Mouse (Mus musculus) thymus, postnatal 0 days (tissue): Measurements from ENCODE around the gene Hlx. TPM values are rescaled to one million over a fixed set of nuclear protein-coding genes. Genes with fewer than 3 reads are reported as not detected.

Experiments used
- DNase-seq: peaks from one replicate; pipeline ENCODE4 v3.0.0-alpha.2; 2015; ENCODE audit warnings: low spot score
- polyA plus RNA-seq: library from polyadenylated mRNA; unstranded; fragments of >200 nt; fragmentation: Nextera tagmentation; extraction: Ambion mirVana; gene quantifications from 2 replicates; pipeline ENCODE4 v1.2.1, GENCODE M21; 2015

Gene Hlx
- polyA plus RNA-seq, 1 experiment from 2014 or later, result 5.4 TPM

GRCm38 (mm10) chr1:184733300-184734066, 1.1 kb upstream of the Hlx start:
- peak; percentile 18 for DNase-seq

GRCm38 (mm10) chr1:184731644-184732545, 524 bp downstream of the Hlx start:
- peak; percentile 23 for DNase-seq

GRCm38 (mm10) chr1:184731091-184731640, 1.3 kb downstream of the Hlx start:
- DNase-seq, result no peak

- DNase-seq, result no peak
These were observed 1.9 kb downstream of the Hlx start for GRCm38 (mm10) chr1:184730453-184731013.

- DNase-seq, result no peak
These were observed 2.9 kb downstream of the Hlx start for GRCm38 (mm10) chr1:184729357-184730140.

- DNase-seq, result no peak
These were observed 3.8 kb downstream of the Hlx start for GRCm38 (mm10) chr1:184728561-184729115.

GRCm38 (mm10) chr1:184727401-184728265, 4.8 kb downstream of the Hlx start:
- DNase-seq, result no peak

GRCm38 (mm10) chr1:184726576-184727300, 5.7 kb downstream of the Hlx start:
- no peak for DNase-seq

GRCm38 (mm10) chr1:184725318-184725790, 7.1 kb downstream of the Hlx start:
- no peak for DNase-seq

- no peak for DNase-seq
These were observed 7.7 kb downstream of the Hlx start for GRCm38 (mm10) chr1:184724551-184725317.

- DNase-seq, result no peak
These were observed 8.5 kb downstream of the Hlx start for GRCm38 (mm10) chr1:184723899-184724298.

GRCm38 (mm10) chr1:184721121-184721520, 11.3 kb downstream of the Hlx start:
- no peak for DNase-seq

GRCm38 (mm10) chr1:184720162-184721025, 12.0 kb downstream of the Hlx start:
- DNase-seq, result no peak

GRCm38 (mm10) chr1:184718261-184719120, 13.9 kb downstream of the Hlx start:
- DNase-seq, result no peak

GRCm38 (mm10) chr1:184717691-184718200, 14.7 kb downstream of the Hlx start:
- DNase-seq, result no peak
